ENCODE assay signal across 15 mouse cellular contexts in genomic region chr13:110568482-110569179, GRCm38 (mm10).
DNase-seq lines count a peak whose midpoint lies in the region; ATAC-seq and TF ChIP-seq lines count a peak whose summit lies in the region.
"Had no signal": no experiment of that assay in that cellular context is flagged by ENCODE, and none has a peak within 500 bp of the region (broad histone marks: within the 10 kb centered on the region; RNA-seq: fewer than 3 reads in every experiment).

No protein-coding gene starts in this region.

- H3K4me3 ChIP-seq in heart, adult 2 months, result no peak overlapping the region
- no peak overlapping the region for H3K4me3 ChIP-seq in spleen, adult 2 months (ENCODE audit: extremely low read depth, insufficient read depth, insufficient read length)
- H3K4me3 ChIP-seq: forebrain, embryonic 12.5 days; heart, embryonic 15.5 days; hindbrain, embryonic 15.5 days; left cerebral cortex, adult 2 months had no signal

- peak overlapping the region; percentile 1; the same call in 1 of the 2 replicates for H3K27ac ChIP-seq in heart, adult 2 months
- H3K27ac ChIP-seq in spleen, adult 2 months (ENCODE audit: insufficient read depth, low read length), result peak overlapping the region; percentile 12; the same call in 1 of the 2 replicates
- H3K27ac ChIP-seq: forebrain, embryonic 12.5 days; heart, embryonic 15.5 days; hindbrain, embryonic 15.5 days; left cerebral cortex, adult 2 months had no signal

- no peaks in the 10 kb centered on the region for H3K27me3 ChIP-seq in heart, adult 2 months (ENCODE audit: control insufficient read depth, insufficient read depth, low read length)
- H3K27me3 ChIP-seq in spleen, adult 2 months (ENCODE audit: control insufficient read depth, insufficient read depth, low read length), result no peaks in the 10 kb centered on the region
- H3K27me3 ChIP-seq in splenic B cell, adult 2 months (ENCODE audit: control insufficient read depth, insufficient read depth, low read length, poor library complexity, severe bottlenecking), result no peaks in the 10 kb centered on the region
- H3K27me3 ChIP-seq: forebrain, embryonic 12.5 days; heart, embryonic 15.5 days; hindbrain, embryonic 15.5 days had no signal

- H3K79me2 ChIP-seq in heart, adult 2 months (replicated peaks; ENCODE audit: control insufficient read depth, insufficient read depth, low read length), result no peaks in the 10 kb centered on the region

- no peak for ATAC-seq in inflammation-experienced regulatory T-cells, adult 6 months

- TF ChIP-seq POLR2A in heart, adult 2 months (IDR thresholded peaks at IDR 0.05; ENCODE audit: insufficient read depth, low read depth, low read length), result no peak
- no peak for TF ChIP-seq POLR2A in spleen, adult 2 months (IDR thresholded peaks at IDR 0.05; ENCODE audit: low read depth, low read length)

- WGBS in heart, adult 2 months, result 49% methylated on average over 8 of the region's 8 CpGs
- 55% methylated on average over 8 of the region's 8 CpGs for WGBS in spleen, adult 2 months

- no peak for TF ChIP-seq CTCF in heart, adult 2 months (IDR thresholded peaks at IDR 0.05)
- no peak for TF ChIP-seq CTCF in spleen, adult 2 months (IDR thresholded peaks at IDR 0.05; ENCODE audit: extremely low read depth, insufficient read depth, insufficient read length, insufficient replicate concordance)

- H3K4me1 ChIP-seq in heart, adult 2 months (ENCODE audit: control insufficient read depth, insufficient read depth, low read length), result peaks cover 9% of the 10 kb centered on the region
- peaks cover 10% of the 10 kb centered on the region for H3K4me1 ChIP-seq in spleen, adult 2 months (ENCODE audit: control insufficient read depth, insufficient read depth, insufficient read length)

- H3K36me3 ChIP-seq in heart, adult 2 months (ENCODE audit: control insufficient read depth, insufficient read depth, low read length), result no peaks in the 10 kb centered on the region
- H3K36me3 ChIP-seq in spleen, adult 2 months (ENCODE audit: control insufficient read depth, insufficient read depth, low read length), result no peaks in the 10 kb centered on the region
- H3K36me3 ChIP-seq in splenic B cell, adult 2 months (ENCODE audit: control insufficient read depth, insufficient read depth, low read length, poor library complexity, severe bottlenecking), result no peaks in the 10 kb centered on the region
- H3K36me3 ChIP-seq: forebrain, embryonic 12.5 days; G1E; heart, embryonic 15.5 days; hindbrain, embryonic 15.5 days had no signal

- no peak for TF ChIP-seq EP300 in heart, adult 2 months (IDR thresholded peaks at IDR 0.05; ENCODE audit: insufficient read depth, low read depth, low read length)

- DNase-seq in heart, adult 2 months, result peak in 1 of 2 experiments; percentile 42
- no peak for DNase-seq in heart, postnatal 25 days (ENCODE audit: low spot score)
- peak in 1 of 2 experiments; percentile 53 for DNase-seq in spleen, adult 2 months (ENCODE audit: low read depth in 1 of 2, low spot score in 2 of 2)
- DNase-seq in spleen, adult 12 weeks (ENCODE audit: low spot score), result no peak
- DNase-seq in lung, postnatal 10 days, result peak; percentile 24
- peak; percentile 82 for DNase-seq in splenic B cell, adult 2 months (ENCODE audit: low read depth, low spot score)
- DNase-seq in cerebellum, adult 9-10 months, result no peak
- DNase-seq: adrenal gland, postnatal 10 days; kidney, adult 9 months had no signal

- intact Hi-C loops in heart, adult 2 months (cut with DNase I), result no loop called here
- intact Hi-C loops in heart, postnatal 25 days (cut with DNase I), result no loop called here

- H3K9ac ChIP-seq in heart, adult 2 months (ENCODE audit: low read depth, low read length), result no peak overlapping the region
- H3K9ac ChIP-seq: forebrain, embryonic 12.5 days; heart, embryonic 15.5 days; hindbrain, embryonic 15.5 days had no signal

Comparison
In these comparisons a context has a peak if more than half of its experiments do, and no peak if none do; other contexts are left out.
1. DNase-seq: peak in lung, postnatal 10 days (single experiment) and splenic B cell, adult 2 months (single experiment); none in heart, postnatal 25 days (single experiment), spleen, adult 12 weeks (single experiment) and cerebellum, adult 9-10 months (single experiment).